Mouse (Mus musculus): ENCODE data around the gene Dpp9.

DNA sequence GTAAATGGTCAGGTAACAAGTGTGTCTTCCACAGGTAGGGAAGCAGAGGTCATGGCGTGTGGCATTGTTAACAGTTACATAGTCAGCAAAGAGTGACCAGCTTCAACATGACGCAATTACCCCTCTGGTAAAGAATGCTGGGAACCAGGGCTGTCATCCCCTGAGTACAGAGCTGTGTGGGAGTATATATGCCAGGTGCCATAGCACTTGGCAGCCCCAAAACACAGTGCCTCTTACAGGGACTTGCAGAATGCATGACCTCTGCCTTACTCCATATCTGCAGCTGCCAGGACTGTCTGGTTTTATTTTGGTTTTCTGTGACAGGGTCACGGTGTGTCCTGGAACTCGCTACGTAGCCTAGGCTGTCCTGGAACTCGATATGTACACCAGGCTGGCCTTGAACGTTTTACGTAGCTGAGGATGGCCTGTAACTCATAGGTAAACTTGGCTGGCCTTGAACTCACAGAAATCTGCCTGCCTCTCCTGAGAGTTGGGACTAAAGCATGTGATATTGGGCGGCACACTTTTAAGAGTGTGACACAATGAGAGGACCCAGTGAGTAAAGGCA lies 10.7 kb downstream of the Dpp9 start:
- no peak for TF ChIP-seq CTCF (IDR thresholded peaks at IDR 0.05; ENCODE audit: insufficient read depth, low read depth, low read length)
- TF ChIP-seq POLR2A (IDR thresholded peaks at IDR 0.05; ENCODE audit: insufficient read depth, low read depth, low read length): no peak
